Mouse (Mus musculus): ENCODE measurements at regions not wholly inside any gene's neighbourhood (a gene's known extent, or its start where the extent isn't known, plus 50 kb on each side); places are given as distances from the start of the nearest gene placed in this dataset.

DNA sequence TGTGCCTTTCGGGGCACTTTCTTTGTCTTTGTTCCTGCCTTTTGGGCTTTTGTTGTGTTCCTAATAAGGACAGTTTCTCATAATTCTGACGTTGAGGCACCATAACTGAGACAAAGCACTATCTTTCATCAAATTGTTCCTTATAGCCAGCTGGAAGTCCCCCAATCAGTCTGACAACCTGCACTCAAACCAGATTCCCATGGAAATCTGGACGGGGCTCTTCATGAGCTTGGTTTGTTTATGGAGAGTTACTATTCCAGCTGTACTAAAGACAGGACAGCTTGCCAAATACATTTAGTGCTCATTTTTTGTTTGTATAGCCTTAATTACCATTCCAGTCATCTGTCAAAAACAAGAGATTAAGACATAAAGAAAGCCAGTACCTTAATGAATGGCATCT is 229.6 kb upstream of the Ttc29 start:
- no peak overlapping the region for H3K4me3 ChIP-seq (ENCODE audit: low read depth, low read length)
- no peaks in the 10 kb centered on the region for H3K36me3 ChIP-seq (ENCODE audit: control insufficient read depth, insufficient read depth, low read length, poor library complexity, severe bottlenecking)
- H3K27ac ChIP-seq (ENCODE audit: insufficient read depth, low read length), result no peak overlapping the region
- no peaks in the 10 kb centered on the region for H3K4me1 ChIP-seq (ENCODE audit: control insufficient read depth, insufficient read depth, low read length)
- no peak for TF ChIP-seq CTCF (IDR thresholded peaks at IDR 0.05; ENCODE audit: low read depth, low read length)
- TF ChIP-seq POLR2A (IDR thresholded peaks at IDR 0.05; ENCODE audit: insufficient read depth, low read length), result no peak
- no peak for TF ChIP-seq EP300 (IDR thresholded peaks at IDR 0.05; ENCODE audit: insufficient read depth, low read depth, low read length)
- H3K9ac ChIP-seq (ENCODE audit: low read depth, poor library complexity, severe bottlenecking), result no peak overlapping the region
- H3K27me3 ChIP-seq (ENCODE audit: control insufficient read depth, insufficient read depth, low read length, poor library complexity, severe bottlenecking), result no peaks in the 10 kb centered on the region
- no peaks in the 10 kb centered on the region for H3K9me3 ChIP-seq (replicated peaks; ENCODE audit: control insufficient read depth, insufficient read depth, low read length, poor library complexity, severe bottlenecking)

DNA sequence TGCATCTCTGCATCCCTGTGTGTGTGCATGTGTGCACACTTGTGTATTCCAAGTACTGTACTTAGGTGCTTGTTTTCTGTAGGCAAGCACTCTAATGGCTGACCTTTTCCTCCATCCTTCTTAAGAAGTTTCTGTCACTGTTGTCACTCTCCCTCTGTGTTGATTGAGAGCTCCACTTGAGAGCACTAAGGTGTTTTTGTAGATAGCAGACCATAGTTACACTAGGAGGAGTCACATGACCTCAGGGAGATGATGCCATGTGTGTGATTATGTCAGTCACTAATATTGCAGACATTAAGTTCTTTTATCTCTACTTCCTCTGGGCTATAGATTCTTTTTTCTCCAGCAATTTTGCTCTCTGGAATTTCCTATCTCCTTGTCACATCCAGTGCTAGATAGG is 225.9 kb upstream of the Ttc29 start:
- H3K9me3 ChIP-seq (replicated peaks; ENCODE audit: control insufficient read depth, insufficient read depth, low read length, poor library complexity, severe bottlenecking), result no peaks in the 10 kb centered on the region
- H3K4me3 ChIP-seq (ENCODE audit: low read depth, low read length), result no peak overlapping the region
- H3K9ac ChIP-seq (ENCODE audit: low read depth, poor library complexity, severe bottlenecking), result no peak overlapping the region
- TF ChIP-seq POLR2A (IDR thresholded peaks at IDR 0.05; ENCODE audit: insufficient read depth, low read length) (no peak), EP300 (IDR thresholded peaks at IDR 0.05; ENCODE audit: insufficient read depth, low read depth, low read length) (no peak)
- H3K27ac ChIP-seq (ENCODE audit: insufficient read depth, low read length), result no peak overlapping the region
- H3K36me3 ChIP-seq (ENCODE audit: control insufficient read depth, insufficient read depth, low read length, poor library complexity, severe bottlenecking), result no peaks in the 10 kb centered on the region
- H3K27me3 ChIP-seq (ENCODE audit: control insufficient read depth, insufficient read depth, low read length, poor library complexity, severe bottlenecking), result no peaks in the 10 kb centered on the region
- no peaks in the 10 kb centered on the region for H3K4me1 ChIP-seq (ENCODE audit: control insufficient read depth, insufficient read depth, low read length)

DNA sequence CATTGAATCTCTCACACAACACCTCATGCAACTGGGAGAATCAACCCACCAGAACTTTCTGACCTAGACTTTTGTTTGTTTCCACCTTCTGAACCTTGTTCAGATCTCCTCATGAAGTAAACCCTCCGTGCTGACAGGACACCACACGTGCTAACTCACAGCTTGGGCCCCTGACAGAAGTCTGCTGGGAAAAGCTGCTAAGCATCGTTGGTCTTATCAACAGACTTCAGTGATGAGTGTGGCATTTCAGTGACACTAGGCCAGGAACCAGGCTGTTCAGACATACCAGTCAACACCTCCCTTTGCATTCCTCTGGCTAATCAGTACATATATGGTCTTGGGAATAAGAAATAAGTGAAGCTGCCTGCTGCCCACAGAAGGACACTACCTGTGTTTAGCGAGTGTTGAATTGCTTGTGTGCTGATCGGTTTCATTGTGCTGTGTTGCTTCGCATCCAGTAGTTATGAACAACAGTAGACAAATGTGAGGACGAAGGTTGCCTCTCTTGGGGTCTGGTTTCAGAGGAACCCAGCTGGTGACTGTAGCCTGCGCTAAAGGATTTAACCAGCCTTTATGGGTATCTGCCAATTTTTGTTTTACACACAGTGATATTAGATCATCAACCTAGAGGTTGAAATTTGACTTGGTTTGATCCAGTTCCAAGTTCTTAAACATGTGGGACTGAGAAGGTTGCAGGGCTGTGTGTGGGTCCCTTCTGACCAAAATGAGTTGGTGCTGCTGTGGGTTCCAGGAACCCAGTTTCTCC is 224.6 kb upstream of the Ttc29 start:
- Histone ChIP-seq H3K4me1 (ENCODE audit: control insufficient read depth, insufficient read depth, low read length) (no peaks in the 10 kb centered on the region), H3K27ac (ENCODE audit: insufficient read depth, low read length) (no peak overlapping the region), H3K9ac (ENCODE audit: low read depth, poor library complexity, severe bottlenecking) (no peak overlapping the region), H3K36me3 (ENCODE audit: control insufficient read depth, insufficient read depth, low read length, poor library complexity, severe bottlenecking) (no peaks in the 10 kb centered on the region), H3K27me3 (ENCODE audit: control insufficient read depth, insufficient read depth, low read length, poor library complexity, severe bottlenecking) (no peaks in the 10 kb centered on the region), H3K9me3 (replicated peaks; ENCODE audit: control insufficient read depth, insufficient read depth, low read length, poor library complexity, severe bottlenecking) (no peaks in the 10 kb centered on the region), H3K4me3 (ENCODE audit: low read depth, low read length) (no peak overlapping the region)
- TF ChIP-seq POLR2A (IDR thresholded peaks at IDR 0.05; ENCODE audit: insufficient read depth, low read length) (no peak), EP300 (IDR thresholded peaks at IDR 0.05; ENCODE audit: insufficient read depth, low read depth, low read length) (no peak), CTCF (IDR thresholded peaks at IDR 0.05; ENCODE audit: low read depth, low read length) (no peak)

DNA sequence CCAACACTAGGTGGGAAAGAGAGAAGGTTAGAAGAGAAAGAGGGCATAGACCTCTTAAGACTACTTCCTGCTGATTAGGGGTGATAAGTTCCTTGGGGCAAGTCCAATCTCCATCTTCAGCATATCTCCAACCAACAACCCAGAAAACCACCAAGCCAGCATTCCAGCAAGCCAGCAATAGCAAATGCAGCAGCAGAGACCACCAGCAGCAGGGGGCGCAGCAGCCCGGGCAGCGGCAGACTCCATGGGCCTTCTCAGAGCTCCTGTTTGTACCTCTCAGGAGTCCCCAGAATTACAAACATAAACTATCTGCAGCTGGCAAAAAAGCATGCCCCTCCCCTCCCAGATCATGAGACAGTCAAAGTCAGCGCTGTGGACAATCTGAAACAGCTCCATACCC is 222.0 kb upstream of the Ttc29 start:
- Histone ChIP-seq H3K27ac (ENCODE audit: insufficient read depth, low read length) (no peak overlapping the region), H3K4me3 (ENCODE audit: low read depth, low read length) (no peak overlapping the region), H3K4me1 (ENCODE audit: control insufficient read depth, insufficient read depth, low read length) (no peaks in the 10 kb centered on the region), H3K27me3 (ENCODE audit: control insufficient read depth, insufficient read depth, low read length, poor library complexity, severe bottlenecking) (no peaks in the 10 kb centered on the region), H3K36me3 (ENCODE audit: control insufficient read depth, insufficient read depth, low read length, poor library complexity, severe bottlenecking) (no peaks in the 10 kb centered on the region), H3K9me3 (replicated peaks; ENCODE audit: control insufficient read depth, insufficient read depth, low read length, poor library complexity, severe bottlenecking) (no peaks in the 10 kb centered on the region), H3K9ac (ENCODE audit: low read depth, poor library complexity, severe bottlenecking) (no peak overlapping the region)
- no peak for TF ChIP-seq POLR2A (IDR thresholded peaks at IDR 0.05; ENCODE audit: insufficient read depth, low read length)
- no peak for TF ChIP-seq EP300 (IDR thresholded peaks at IDR 0.05; ENCODE audit: insufficient read depth, low read depth, low read length)
- peak; percentile 65 for TF ChIP-seq CTCF (IDR thresholded peaks at IDR 0.05; ENCODE audit: low read depth, low read length)

DNA sequence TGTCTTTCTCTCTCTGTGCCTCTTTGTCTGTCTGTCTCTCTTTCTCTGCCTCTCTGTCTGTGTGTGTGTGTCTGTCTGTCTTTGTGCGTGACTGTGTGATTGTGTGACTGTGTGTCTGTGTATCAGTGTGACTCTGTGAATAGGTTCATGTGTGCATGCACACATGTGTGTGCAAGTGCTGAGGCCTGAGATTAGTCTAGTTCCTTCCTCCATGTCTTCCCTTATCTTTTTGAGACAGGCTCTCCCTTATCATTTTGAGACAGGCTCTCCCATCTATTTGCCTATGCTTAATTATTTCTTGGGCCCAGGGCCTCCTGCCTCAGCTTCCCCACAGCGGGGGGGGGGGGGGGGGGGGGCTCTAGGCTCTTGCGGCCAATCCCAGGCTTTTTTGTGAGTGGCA is 212.8 kb upstream of the Ttc29 start:
- no peak for TF ChIP-seq EP300 (IDR thresholded peaks at IDR 0.05; ENCODE audit: insufficient read depth, low read depth, low read length)
- TF ChIP-seq POLR2A (IDR thresholded peaks at IDR 0.05; ENCODE audit: insufficient read depth, low read length), result no peak
- TF ChIP-seq CTCF (IDR thresholded peaks at IDR 0.05; ENCODE audit: low read depth, low read length), result no peak
- no peaks in the 10 kb centered on the region for H3K9me3 ChIP-seq (replicated peaks; ENCODE audit: control insufficient read depth, insufficient read depth, low read length, poor library complexity, severe bottlenecking)
- H3K27me3 ChIP-seq (ENCODE audit: control insufficient read depth, insufficient read depth, low read length, poor library complexity, severe bottlenecking), result no peaks in the 10 kb centered on the region
- no peak overlapping the region for H3K27ac ChIP-seq (ENCODE audit: insufficient read depth, low read length)
- no peaks in the 10 kb centered on the region for H3K4me1 ChIP-seq (ENCODE audit: control insufficient read depth, insufficient read depth, low read length)
- H3K4me3 ChIP-seq (ENCODE audit: low read depth, low read length), result no peak overlapping the region
- no peaks in the 10 kb centered on the region for H3K36me3 ChIP-seq (ENCODE audit: control insufficient read depth, insufficient read depth, low read length, poor library complexity, severe bottlenecking)
- no peak overlapping the region for H3K9ac ChIP-seq (ENCODE audit: low read depth, poor library complexity, severe bottlenecking)

DNA sequence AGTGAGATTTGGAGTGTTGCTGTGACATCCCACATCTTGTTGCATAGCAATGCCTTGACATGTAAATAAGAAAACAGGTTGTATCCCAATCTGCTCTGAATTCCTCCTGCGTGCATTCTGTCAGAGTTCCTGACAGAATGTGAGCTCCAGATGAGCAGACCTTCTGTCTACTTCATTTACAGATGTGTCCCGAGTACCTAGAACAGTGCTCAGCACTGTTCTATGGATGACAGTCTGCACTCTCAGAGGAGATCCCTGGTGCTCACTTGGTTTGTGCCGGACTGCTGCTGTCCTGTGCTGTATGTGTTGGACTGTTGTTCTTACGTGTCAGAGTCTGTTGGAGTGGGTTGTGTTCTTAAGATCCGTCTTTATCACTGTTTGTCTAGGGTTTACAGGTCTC is 211.4 kb upstream of the Ttc29 start:
- no peaks in the 10 kb centered on the region for H3K4me1 ChIP-seq (ENCODE audit: control insufficient read depth, insufficient read depth, low read length)
- H3K27ac ChIP-seq (ENCODE audit: insufficient read depth, low read length), result no peak overlapping the region
- H3K9ac ChIP-seq (ENCODE audit: low read depth, poor library complexity, severe bottlenecking), result no peak overlapping the region
- H3K9me3 ChIP-seq (replicated peaks; ENCODE audit: control insufficient read depth, insufficient read depth, low read length, poor library complexity, severe bottlenecking), result no peaks in the 10 kb centered on the region
- H3K4me3 ChIP-seq (ENCODE audit: low read depth, low read length), result no peak overlapping the region
- TF ChIP-seq CTCF (IDR thresholded peaks at IDR 0.05; ENCODE audit: low read depth, low read length), result no peak
- TF ChIP-seq EP300 (IDR thresholded peaks at IDR 0.05; ENCODE audit: insufficient read depth, low read depth, low read length), result no peak
- no peak for TF ChIP-seq POLR2A (IDR thresholded peaks at IDR 0.05; ENCODE audit: insufficient read depth, low read length)
- H3K27me3 ChIP-seq (ENCODE audit: control insufficient read depth, insufficient read depth, low read length, poor library complexity, severe bottlenecking), result no peaks in the 10 kb centered on the region
- no peaks in the 10 kb centered on the region for H3K36me3 ChIP-seq (ENCODE audit: control insufficient read depth, insufficient read depth, low read length, poor library complexity, severe bottlenecking)

Data from ES-Bruce4 (cell line).